Mouse (Mus musculus) lung, embryonic 15.5 days (tissue): ENCODE data around the gene Wfdc16. TPM values are rescaled to one million over a fixed set of nuclear protein-coding genes. Genes with fewer than 3 reads are reported as not detected.
"Not testable (repeated sequence)": the region's sequence is repeated elsewhere in the genome, so short reads cannot be mapped to it uniquely, and the experiment has no call there.

ENCODE experiments used
- ATAC-seq: fragments of 200-750 bp; cut with Nextera tagmentation; 2 replicates; pipeline ENCODE4 v1.8.0; 2017; ENCODE audit warnings: moderate number of reproducible peaks, borderline replicate concordance; ENCODE audit not compliant: low FRiP score, low TSS enrichment; ENCODE audit errors: extremely low read depth
- H3K27ac ChIP-seq: fragments of 300-500 bp; sonication (generic); 2 replicates; pipeline ENCODE4 v1.5.1; 2015; ENCODE audit warnings: moderate library complexity, mild to moderate bottlenecking, inconsistent platforms
- H3K27me3 ChIP-seq: fragments of 300-500 bp; sonication (generic); 2 replicates; pipeline ENCODE4 v1.6.1; 2015; ENCODE audit warnings: inconsistent platforms
- H3K36me3 ChIP-seq: fragments of 300-500 bp; sonication (generic); 2 replicates; pipeline ENCODE4 v1.6.1; 2015; ENCODE audit warnings: inconsistent platforms
- H3K4me1 ChIP-seq: fragments of 300-500 bp; sonication (generic); 2 replicates; pipeline ENCODE4 v1.6.1; 2015; ENCODE audit warnings: inconsistent platforms
- H3K4me2 ChIP-seq: fragments of 300-500 bp; sonication (generic); 2 replicates; pipeline ENCODE4 v1.6.1; 2015; ENCODE audit warnings: inconsistent platforms, mild to moderate bottlenecking, moderate library complexity
- H3K4me3 ChIP-seq: fragments of 300-500 bp; sonication (generic); 2 replicates; pipeline ENCODE4 v1.5.1; 2015; ENCODE audit warnings: mild to moderate bottlenecking, inconsistent platforms
- H3K9ac ChIP-seq: fragments of 300-500 bp; sonication (generic); 2 replicates; pipeline ENCODE4 v1.6.1; 2015; ENCODE audit warnings: inconsistent platforms
- H3K9me3 ChIP-seq: fragments of 300-500 bp; sonication (generic); 2 replicates; pipeline ENCODE4 v1.6.1; 2016; ENCODE audit warnings: inconsistent platforms
- WGBS: fragments of 180-500 bp; shearing (Covaris S2); methylation state at CpG from one replicate; pipeline ENCODE4 v1.1.7; 2015; 5-methylcytosine and 5-hydroxymethylcytosine counted together
- polyA plus RNA-seq: library from polyadenylated mRNA; unstranded; fragments of >200 nt; fragmentation: Nextera tagmentation; extraction: Ambion mirVana; gene quantifications from 2 replicates; pipeline ENCODE4 v1.2.1, GENCODE M21; 2015

Wfdc16 gene
- polyA plus RNA-seq, 1 experiment from 2014 or later, result not detected

DNA sequence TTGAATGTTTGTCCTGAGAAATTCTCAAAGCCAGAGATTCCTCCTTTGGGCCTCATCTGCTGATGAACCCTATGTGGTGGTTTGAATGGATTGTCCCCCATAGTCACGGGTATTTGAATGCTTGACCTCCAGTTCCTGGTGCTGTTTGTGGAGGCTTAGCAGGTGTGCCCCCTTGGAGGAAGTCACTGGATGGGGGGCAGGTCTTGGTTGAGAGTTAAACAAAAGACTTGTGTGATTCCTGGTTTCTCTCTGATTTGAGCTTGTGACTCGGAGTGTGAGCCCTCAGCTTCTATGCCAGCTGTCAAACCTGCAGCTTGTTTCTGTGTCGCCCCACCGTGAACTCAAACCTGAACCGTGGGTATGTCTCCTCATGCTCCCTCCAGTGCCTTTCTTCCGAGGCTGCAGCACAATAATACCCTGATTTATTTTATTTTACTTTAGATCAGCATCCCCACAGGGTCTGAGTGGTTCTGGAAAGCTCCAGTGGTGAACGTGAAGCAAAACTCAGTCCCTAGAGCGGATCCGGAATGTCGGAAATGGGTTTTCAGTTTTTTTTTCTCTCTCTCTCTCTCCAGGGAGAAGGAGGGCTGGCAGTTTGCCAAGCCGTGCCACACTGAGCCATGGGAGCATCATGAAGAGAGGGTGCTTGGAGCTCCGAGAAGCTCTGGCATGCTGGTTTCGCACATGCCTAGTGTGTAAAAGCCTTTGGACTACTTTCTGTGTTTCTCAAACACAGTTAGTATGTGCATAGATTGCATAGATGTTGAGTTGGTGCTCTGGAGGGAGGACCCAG lies 3.5 kb upstream of the Wfdc16 start:
- no peaks in the 10 kb centered on the region for H3K36me3 ChIP-seq
- no peaks in the 10 kb centered on the region for H3K4me1 ChIP-seq
- no peak overlapping the region for H3K27ac ChIP-seq
- no peak for ATAC-seq
- H3K4me3 ChIP-seq, result no peak overlapping the region
- no peak overlapping the region for H3K9ac ChIP-seq
- WGBS, result 60% methylated on average over 13 of the region's 13 CpGs
- no peak overlapping the region for H3K4me2 ChIP-seq
- no peaks in the 10 kb centered on the region for H3K9me3 ChIP-seq
- no peaks in the 10 kb centered on the region for H3K27me3 ChIP-seq

DNA sequence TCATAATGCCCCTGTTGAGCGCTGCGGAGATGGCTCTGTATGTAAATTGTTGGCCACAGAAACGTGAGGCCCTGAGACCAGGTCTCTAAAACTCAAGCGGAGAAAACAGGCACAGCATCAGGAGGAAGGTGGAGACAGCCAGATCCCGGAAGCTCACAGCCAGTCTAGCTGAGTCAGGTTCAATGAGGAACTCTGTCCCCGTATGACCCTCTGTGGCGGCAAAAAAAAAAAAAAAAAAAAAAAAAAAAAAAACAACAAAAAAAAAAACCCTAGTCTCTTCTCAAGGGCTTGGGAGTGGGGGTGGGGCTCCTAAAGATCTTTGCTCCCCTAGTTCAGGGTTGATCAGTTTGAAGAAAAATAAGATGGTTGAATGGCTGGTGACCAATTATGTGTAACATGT lies 2.5 kb upstream of the Wfdc16 start:
- H3K4me2 ChIP-seq, result no peak overlapping the region
- H3K27ac ChIP-seq, result no peak overlapping the region
- no peak for ATAC-seq
- WGBS, result 68% methylated on average over 7 of the region's 7 CpGs
- no peak overlapping the region for H3K9ac ChIP-seq
- no peaks in the 10 kb centered on the region for H3K27me3 ChIP-seq
- H3K4me3 ChIP-seq, result no peak overlapping the region
- H3K9me3 ChIP-seq, result no peaks in the 10 kb centered on the region
- no peaks in the 10 kb centered on the region for H3K4me1 ChIP-seq
- H3K36me3 ChIP-seq, result no peaks in the 10 kb centered on the region

DNA sequence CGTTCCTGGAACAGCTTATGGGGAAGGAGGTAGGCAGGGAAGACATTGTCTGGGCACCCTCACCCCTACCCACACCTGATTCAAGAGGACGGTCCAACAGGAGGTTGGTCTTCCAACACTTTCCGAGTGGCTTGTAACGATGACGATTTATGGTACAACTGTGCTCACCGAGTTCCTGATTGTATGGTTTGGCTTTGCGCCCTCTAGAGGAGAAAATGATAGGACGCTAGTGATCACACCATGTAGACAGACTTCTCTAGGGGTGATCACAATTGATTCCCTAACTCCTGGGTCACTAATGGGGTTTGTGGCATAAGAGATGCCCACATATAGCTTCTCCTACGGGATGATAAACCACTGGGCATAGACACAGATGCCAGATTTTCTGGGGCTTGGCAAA lies 3.3 kb downstream of the Wfdc16 start:
- Histone ChIP-seq H3K9me3 (no peaks in the 10 kb centered on the region), H3K36me3 (no peaks in the 10 kb centered on the region), H3K27me3 (no peaks in the 10 kb centered on the region), H3K9ac (no peak overlapping the region), H3K27ac (no peak overlapping the region), H3K4me1 (no peaks in the 10 kb centered on the region), H3K4me2 (no peak overlapping the region), H3K4me3 (no peak overlapping the region)
- whole genome bisulfite sequencing, result 75% methylated on average over 9 of the region's 9 CpGs
- no peak for ATAC-seq

DNA sequence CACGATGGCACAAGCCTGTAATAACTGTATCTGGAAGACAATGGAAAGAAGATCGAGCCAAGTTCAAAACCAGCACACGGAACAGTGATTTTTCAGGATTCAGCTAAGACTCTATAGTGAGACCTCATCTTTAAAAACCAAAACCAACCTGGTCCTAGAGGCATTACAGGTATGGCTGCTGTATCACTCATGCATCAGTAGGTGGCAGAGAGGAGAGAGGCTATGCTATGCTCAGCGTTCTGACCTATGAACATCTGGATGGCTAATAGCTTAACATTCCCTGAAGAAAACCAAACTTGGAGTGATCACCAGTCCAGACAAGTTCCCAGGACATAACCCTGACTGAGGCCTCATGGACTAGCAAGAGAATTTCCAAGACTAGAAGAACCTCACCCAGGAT lies 16.8 kb downstream of the Wfdc16 start:
- no peaks in the 10 kb centered on the region for H3K9me3 ChIP-seq
- H3K27ac ChIP-seq, result no peak overlapping the region
- no peak for ATAC-seq
- H3K4me2 ChIP-seq, result no peak overlapping the region
- no peak overlapping the region for H3K9ac ChIP-seq
- H3K4me1 ChIP-seq, result no peaks in the 10 kb centered on the region
- no peak overlapping the region for H3K4me3 ChIP-seq
- WGBS, result 75% methylated on average over 4 of the region's 4 CpGs
- H3K27me3 ChIP-seq, result no peaks in the 10 kb centered on the region
- H3K36me3 ChIP-seq, result no peaks in the 10 kb centered on the region

DNA sequence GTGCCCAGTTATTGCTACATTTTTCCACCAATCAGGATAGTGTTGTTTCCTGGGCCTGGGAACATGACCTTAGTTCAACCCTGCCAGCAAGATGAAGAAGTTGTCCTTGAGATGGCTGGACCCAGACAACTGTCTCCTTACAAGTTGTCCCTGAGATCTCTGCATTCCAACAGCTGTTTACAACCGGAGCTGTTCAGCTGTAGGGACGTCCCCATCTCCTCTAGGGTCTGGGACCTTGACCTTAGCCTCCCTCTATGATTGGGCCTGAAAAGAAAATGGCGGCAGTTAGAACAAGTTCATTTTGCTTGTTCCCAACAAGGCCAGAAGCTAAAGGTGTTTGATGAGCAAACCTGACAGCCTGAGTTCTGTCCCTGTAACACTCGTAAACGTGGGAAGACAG lies 19.5 kb downstream of the Wfdc16 start:
- H3K4me3 ChIP-seq, result no peak overlapping the region
- WGBS, result 53% methylated on average over 5 of the region's 5 CpGs
- no peak for ATAC-seq

DNA sequence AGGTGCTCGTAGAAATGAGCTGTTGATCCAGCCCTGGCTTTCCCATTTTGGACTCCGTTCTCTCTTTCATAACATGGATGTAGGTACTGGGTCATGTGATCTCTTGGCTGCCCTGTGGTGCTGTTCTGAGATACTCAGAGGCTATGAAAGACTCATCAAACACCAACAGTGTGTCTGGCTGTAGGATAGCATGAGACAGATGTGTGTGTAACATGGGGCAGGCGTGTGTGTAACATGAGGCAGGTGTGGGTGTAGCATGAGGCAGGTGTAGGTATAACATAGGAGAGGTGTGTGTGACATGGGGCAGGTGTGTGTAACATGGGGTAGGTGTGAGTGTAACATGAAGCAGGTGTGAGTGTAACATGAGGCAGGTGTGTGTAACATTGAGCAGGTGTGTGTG lies 23.2 kb downstream of the Wfdc16 start:
- Histone ChIP-seq H3K27ac (no peak overlapping the region), H3K4me1 (no peaks in the 10 kb centered on the region), H3K9ac (no peak overlapping the region), H3K4me3 (no peak overlapping the region), H3K27me3 (no peaks in the 10 kb centered on the region), H3K4me2 (no peak overlapping the region), H3K36me3 (no peaks in the 10 kb centered on the region), H3K9me3 (no peaks in the 10 kb centered on the region)
- no peak for ATAC-seq
- 83% methylated on average over 3 of the region's 3 CpGs for WGBS

More for the DNA sequence above, 19.5 kb downstream of the Wfdc16 start:
- H3K27me3 ChIP-seq, result no peaks in the 10 kb centered on the region
- H3K4me1 ChIP-seq, result no peaks in the 10 kb centered on the region
- H3K9me3 ChIP-seq, result no peaks in the 10 kb centered on the region
- H3K36me3 ChIP-seq, result no peaks in the 10 kb centered on the region
- H3K9ac ChIP-seq, result no peak overlapping the region
- H3K27ac ChIP-seq, result no peak overlapping the region
- no peak overlapping the region for H3K4me2 ChIP-seq

DNA sequence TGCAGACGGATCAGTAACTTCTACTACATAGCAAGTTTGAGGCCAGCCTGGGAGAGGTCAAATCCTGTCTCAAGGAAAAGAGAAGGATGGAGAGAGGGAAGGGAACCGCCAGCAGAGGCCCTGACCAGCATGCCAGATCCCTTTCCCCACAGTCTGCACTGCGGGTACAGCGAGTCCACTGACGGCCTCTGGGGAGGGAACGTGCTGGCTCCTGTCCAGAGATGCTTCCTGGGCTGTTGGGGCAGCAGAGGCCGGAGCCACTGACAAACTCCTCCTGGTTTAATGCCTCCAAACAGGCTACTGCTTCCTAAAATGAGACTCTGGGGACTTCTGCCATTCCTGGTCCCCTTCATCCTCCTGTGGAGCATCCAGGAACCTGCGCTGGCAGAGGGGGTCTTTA lies 25.1 kb downstream of the Wfdc16 start, which contains the start of the genes Wfdc6b and Wfdc8:
TSS of gene Wfdc6b (plus strand) at position 52 of the 400 bp plus-strand sequence.
TSS of gene Wfdc8 (minus strand) at position 156 of the 400 bp plus-strand sequence.
- not testable (repeated sequence) for H3K9ac ChIP-seq, H3K36me3 ChIP-seq, H3K4me1 ChIP-seq, H3K4me3 ChIP-seq, H3K9me3 ChIP-seq, ATAC-seq, H3K27ac ChIP-seq, H3K27me3 ChIP-seq, H3K4me2 ChIP-seq
- 40% methylated on average over 8 of the region's 8 CpGs for WGBS

DNA sequence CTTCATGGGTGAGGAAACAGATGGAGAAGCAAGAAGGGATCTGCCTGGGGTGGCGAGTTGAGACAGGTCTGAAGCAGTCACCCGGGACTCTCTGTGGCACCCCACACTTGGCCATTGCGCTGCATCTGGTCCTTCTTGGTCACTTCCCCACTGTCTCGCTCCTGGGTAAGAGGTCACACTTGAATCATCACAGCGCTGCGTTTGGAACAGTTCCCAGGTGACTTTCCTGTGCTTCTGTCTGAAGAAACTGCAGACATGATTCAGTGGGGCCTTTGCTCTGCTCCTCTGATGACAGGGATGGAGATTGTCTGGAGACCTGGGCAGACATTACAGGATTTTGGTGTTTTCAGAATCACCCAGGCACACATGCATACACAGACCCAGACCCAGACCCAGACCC lies 29.8 kb downstream of the Wfdc16 start:
- Histone ChIP-seq H3K36me3 (no peaks in the 10 kb centered on the region), H3K27me3 (no peaks in the 10 kb centered on the region), H3K9ac (no peak overlapping the region), H3K4me1 (no peaks in the 10 kb centered on the region), H3K9me3 (no peaks in the 10 kb centered on the region), H3K4me3 (no peak overlapping the region), H3K27ac (no peak overlapping the region), H3K4me2 (no peak overlapping the region)
- no peak for ATAC-seq
- WGBS, result 69% methylated on average over 6 of the region's 6 CpGs

DNA sequence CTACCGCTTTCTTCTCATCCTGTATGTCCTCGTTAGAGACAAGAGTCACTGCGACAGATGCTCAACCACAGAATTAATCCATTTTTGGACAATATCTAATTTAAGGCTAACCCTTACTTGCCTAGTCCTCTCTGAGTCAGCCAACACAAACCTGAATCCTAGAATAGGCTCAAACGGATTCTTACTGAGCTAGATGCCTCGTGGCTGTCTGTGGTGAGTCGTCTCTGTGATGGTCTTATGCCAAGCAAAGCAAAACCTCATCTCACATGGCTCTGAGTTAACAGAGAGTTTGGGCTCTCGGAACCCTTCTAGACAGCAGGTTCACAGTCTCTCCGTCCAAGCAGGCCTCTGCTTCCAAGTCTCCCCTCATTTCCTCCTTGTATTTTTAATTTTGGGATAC lies 34.2 kb downstream of the Wfdc16 start:
- no peaks in the 10 kb centered on the region for H3K36me3 ChIP-seq
- H3K27ac ChIP-seq, result no peak overlapping the region
- no peak overlapping the region for H3K4me2 ChIP-seq
- no peak overlapping the region for H3K9ac ChIP-seq
- WGBS, result 88% methylated on average over 8 of the region's 8 CpGs
- no peak for ATAC-seq
- H3K4me3 ChIP-seq, result no peak overlapping the region
- H3K27me3 ChIP-seq, result no peaks in the 10 kb centered on the region
- no peaks in the 10 kb centered on the region for H3K4me1 ChIP-seq
- no peaks in the 10 kb centered on the region for H3K9me3 ChIP-seq

DNA sequence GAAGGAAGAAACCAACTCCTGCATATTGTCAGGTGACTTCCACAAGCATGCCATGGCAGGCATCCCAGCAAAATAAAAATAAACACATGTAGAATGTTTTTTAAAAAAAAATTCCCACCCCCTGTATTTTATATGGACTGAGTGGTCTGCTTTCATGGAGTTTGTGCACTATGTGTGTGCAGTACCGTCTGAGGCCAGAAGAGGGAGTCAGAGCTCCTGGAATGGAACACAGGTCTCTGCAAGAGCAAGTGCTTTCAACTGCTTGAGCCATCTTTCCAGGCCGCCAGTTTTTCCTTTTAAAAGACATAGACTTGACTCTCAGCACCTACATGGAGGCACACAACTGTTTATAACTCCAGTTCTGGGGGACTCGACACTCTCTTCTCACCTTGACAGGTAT lies 35.1 kb downstream of the Wfdc16 start:
- Histone ChIP-seq H3K4me3 (no peak overlapping the region), H3K36me3 (no peaks in the 10 kb centered on the region), H3K4me1 (no peaks in the 10 kb centered on the region), H3K4me2 (no peak overlapping the region), H3K27me3 (no peaks in the 10 kb centered on the region), H3K9me3 (no peaks in the 10 kb centered on the region), H3K27ac (no peak overlapping the region), H3K9ac (no peak overlapping the region)
- 87% methylated on average over 3 of the region's 3 CpGs for WGBS
- ATAC-seq, result no peak

DNA sequence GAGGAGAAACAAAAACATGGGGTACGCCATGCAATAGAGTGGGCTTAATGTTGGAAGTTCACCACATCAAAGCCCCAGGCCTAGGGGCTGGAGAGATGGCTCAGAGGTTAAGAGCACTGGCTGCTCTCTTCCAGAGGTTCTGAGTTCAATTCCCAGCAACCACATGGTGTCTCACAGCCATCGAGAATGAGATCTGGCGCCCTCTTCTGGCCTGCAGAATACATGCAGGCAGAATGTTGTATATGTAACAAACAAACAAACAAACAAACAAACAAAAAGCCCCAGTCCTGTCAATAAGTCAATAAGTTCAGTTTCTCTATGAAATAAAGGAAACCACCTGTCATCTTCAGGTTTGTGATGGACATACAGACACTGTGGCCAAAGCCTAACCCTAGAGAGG lies 38.4 kb downstream of the Wfdc16 start:
- no peaks in the 10 kb centered on the region for H3K9me3 ChIP-seq
- no peak overlapping the region for H3K4me2 ChIP-seq
- no peak overlapping the region for H3K27ac ChIP-seq
- no peak for ATAC-seq
- H3K4me1 ChIP-seq, result no peaks in the 10 kb centered on the region
- no peak overlapping the region for H3K4me3 ChIP-seq
- 64% methylated on average over 3 of the region's 3 CpGs for WGBS
- no peaks in the 10 kb centered on the region for H3K36me3 ChIP-seq
- no peak overlapping the region for H3K9ac ChIP-seq
- no peaks in the 10 kb centered on the region for H3K27me3 ChIP-seq

DNA sequence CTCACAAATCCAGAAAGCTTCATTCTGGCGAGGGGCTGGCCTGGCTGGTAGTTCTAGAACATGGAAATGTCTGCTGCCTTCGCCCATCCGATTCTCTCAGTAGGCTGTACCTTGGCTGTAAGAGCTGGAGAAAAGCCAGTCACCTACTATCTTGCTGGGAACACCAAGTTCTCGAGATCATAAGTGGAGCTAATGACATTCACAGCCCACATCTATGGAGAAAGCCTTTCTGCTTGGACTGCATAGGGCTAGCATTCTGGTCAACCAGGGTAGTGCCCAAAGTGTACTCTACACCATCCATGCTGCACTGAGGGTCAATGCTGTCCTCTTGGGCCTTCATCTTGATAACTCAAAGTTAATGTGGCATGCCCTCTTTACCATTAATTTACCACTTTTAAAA lies 45.1 kb downstream of the Wfdc16 start, which contains the start of gene Eppin:
TSS of gene Eppin (minus strand) at position 101 of the 400 bp plus-strand sequence.
- H3K36me3 ChIP-seq, result no peaks in the 10 kb centered on the region
- no peaks in the 10 kb centered on the region for H3K27me3 ChIP-seq
- H3K9ac ChIP-seq, result no peak within 1 kb of the TSS
- no peaks in the 10 kb centered on the region for H3K4me1 ChIP-seq
- 73% methylated on average over 4 of the region's 4 CpGs for WGBS
- no peak within 1 kb of the TSS for H3K4me3 ChIP-seq
- no peak within 1 kb of the TSS for H3K27ac ChIP-seq
- ATAC-seq, result no peak
- no peak within 1 kb of the TSS for H3K4me2 ChIP-seq
- H3K9me3 ChIP-seq, result no peaks in the 10 kb centered on the region
